Mouse (Mus musculus) layer of hippocampus, adult 9-10 months (tissue): ENCODE results near the gene Gm20388.

Source experiments
- DNase-seq: peaks from one replicate; pipeline ENCODE4 v3.0.0; 2022; ENCODE audit warnings: low spot score

The Gm20388 gene

DNA sequence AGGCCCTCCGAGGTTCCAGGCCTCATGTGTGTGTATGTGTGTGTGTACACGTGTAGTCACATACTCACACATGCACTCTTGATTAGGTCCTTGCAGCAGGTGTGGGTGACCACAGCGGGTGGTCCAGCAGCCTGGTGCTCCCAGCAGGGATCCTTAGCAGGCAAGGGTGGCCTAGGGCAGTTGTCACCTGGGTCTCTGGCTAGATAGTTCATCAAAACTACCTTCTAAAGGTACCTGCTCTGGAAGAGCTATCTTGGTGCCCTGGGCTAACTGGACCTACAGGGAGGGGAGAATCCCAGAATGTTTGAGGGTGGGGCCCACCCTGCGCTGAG lies 1821.7 kb downstream of the Gm20388 start:
- no peak for DNase-seq

DNA sequence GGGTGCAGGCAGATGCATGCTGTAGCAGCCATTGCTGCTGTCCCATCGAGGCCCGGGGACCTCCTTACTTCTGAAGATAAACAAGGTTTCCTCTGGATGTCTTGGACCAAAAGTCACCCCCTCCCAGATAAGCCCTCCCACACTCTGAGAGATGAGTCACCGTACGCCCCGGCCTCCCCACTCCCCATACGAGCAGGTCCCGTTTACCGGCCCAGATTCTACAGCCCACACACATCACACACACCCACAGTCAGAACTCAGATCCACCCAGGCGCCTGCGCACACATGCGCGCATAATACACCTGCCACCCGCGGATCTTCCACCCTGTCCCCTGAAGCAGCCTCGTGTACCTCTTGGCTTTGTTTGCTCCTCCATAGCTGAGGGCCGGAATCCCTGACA lies 1823.6 kb downstream of the Gm20388 start:
- DNase-seq = no peak

DNA sequence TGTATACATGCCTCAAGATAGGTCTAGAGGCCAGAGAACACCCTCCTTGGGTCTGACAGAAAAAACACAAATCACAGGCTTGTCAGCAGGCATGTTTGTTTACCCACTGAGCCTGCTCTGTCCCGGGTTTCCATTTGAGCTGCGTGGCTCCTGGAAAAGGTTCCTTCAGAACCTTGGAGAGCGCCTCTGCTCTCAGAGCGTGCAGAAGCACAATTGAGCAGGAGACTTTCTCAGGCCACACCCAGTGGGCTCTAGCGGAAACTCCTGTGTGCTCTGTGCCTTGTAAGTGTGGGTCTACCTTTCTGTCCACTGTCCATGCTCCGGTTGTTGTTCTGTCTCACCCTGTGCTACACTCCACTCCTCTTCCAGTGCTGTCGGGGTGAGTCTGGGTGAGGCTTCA lies 1825.6 kb downstream of the Gm20388 start:
- no peak for DNase-seq

DNA sequence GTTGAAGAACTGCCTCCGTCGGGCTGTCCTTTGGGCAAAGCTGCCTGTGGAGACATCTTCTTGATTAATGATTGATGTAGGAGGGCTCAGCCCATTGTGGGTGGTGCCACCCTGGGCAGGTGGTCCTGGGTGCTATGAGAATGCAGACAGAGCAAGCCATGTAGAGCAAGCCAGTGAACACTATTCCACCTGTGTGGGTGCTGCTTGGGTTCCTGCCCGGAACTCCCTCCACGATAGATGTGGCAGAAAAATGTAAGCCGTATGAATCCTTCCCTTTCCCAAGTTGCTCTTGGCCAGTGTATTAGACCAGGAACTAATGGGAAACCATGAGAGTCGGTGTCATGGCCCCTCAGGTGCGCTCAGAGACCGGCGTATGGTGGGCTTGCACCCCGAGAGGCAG lies 1830.1 kb downstream of the Gm20388 start:
- no peak for DNase-seq

DNA sequence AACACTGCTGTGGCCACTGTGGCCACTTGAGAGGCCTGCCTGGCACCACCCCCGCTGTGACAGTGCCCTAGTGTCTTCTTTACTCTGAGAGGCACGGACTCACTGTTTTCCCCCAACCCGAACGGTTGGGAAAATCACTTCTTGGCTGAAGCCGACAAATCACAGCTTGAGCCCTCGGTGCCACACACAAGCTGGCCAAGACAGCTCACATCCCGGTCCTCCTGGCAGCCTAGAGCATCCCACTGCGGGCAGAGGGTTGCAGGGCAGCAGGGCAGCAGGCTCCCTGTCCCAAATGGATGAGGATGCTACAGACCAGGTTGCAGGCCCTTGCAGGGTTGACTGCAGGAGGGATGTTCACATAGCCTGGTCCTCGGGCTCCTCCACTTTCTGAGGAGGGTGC lies 1838.9 kb downstream of the Gm20388 start:
- no peak for DNase-seq

DNA sequence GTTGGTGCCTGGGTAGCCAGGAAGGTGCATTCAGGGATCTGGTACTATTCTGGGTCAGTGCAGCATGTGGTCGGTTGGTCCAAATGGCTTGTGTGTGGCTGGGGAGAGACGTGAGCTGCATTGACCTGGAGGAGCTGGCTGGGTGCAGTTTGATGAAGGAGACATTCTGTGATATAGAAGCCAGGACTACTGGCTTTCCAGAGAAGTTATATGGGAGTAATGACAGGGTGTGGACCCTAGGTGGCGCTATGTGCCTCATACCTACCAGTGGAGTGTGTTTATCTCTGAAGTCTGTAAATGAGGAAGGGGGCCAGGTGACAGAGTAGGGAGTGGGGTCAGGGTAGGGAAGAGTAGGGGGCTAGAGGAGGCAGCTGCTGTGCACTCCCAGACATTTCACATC lies 1839.9 kb downstream of the Gm20388 start:
- DNase-seq = no peak

DNA sequence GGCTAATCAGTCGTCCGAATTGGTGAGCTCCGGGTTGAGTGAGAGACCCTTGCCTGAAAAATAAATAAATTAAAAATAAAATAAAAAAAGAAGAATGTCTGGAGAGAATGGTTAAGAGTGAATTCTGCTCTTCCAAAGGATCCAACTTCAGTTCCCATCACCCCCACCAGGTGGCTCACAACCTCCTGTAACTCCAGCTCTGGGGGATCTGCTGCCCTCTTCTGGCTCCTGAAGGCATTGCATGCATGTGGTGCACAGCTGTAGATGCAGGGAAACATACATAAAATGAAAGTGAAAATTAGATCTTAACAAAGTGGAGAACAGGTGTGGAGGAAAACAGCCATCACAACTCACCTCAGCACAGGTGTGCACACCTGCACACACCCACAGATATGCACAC lies 1840.8 kb downstream of the Gm20388 start:
- no peak for DNase-seq

DNA sequence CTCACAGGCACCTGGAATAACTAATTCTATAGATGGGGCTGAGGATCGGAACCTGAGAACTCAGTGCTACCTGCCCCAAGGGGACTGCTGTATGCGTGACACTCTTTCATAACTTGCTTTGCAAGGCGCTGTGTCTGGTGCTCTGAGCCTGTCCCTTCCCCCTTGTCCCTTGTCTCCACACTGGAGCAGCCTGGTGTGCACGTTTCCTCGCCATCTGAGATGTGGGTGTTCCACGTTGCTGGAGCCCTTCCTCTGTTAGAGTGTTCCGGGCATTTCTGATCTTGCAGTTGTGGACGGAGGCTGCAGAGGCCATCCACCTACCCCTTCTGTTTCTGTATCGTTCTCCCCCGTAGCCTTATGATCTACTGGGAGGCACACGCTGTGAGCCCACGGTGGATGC lies 1847.8 kb downstream of the Gm20388 start:
- no peak for DNase-seq

DNA sequence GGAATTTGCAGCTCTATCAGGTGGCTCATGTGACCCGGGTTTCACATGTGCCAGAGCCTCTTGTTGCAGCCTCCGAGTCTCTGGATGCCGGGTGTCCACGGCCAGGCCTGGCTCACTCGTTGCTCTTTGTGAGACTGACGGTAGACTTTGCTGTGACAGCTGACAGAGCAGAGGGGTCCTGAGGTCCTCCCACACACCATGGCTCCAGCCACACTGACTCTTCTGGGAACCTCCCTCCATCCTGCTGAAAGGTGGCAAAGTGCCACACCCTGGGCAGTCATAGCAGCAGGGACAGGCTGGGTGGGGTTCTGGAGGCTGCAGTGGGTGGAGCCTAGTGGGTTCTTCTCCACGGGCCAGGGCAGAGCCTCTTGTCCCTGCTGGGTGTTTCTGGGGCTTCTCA lies 1849.8 kb downstream of the Gm20388 start:
- no peak for DNase-seq

DNA sequence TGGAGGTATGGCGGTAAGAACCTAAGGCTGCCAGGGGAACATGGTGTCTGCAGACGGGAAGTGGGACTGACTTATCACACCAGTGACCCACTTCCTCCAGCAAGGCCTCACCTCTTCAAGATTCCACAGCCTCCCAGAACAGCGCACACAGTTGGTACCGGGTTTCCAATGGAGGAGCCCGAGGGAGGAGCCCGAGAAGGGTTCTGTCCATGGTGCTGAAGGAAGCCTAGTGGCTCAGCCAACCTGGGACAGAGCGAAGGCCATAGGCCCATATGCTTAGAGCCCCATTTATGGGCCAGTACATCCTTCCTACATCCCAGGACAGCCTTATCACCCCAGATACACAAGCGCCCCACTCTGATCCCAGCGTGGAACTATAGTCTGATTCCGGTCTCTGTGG lies 1850.8 kb downstream of the Gm20388 start:
- no peak for DNase-seq

DNA sequence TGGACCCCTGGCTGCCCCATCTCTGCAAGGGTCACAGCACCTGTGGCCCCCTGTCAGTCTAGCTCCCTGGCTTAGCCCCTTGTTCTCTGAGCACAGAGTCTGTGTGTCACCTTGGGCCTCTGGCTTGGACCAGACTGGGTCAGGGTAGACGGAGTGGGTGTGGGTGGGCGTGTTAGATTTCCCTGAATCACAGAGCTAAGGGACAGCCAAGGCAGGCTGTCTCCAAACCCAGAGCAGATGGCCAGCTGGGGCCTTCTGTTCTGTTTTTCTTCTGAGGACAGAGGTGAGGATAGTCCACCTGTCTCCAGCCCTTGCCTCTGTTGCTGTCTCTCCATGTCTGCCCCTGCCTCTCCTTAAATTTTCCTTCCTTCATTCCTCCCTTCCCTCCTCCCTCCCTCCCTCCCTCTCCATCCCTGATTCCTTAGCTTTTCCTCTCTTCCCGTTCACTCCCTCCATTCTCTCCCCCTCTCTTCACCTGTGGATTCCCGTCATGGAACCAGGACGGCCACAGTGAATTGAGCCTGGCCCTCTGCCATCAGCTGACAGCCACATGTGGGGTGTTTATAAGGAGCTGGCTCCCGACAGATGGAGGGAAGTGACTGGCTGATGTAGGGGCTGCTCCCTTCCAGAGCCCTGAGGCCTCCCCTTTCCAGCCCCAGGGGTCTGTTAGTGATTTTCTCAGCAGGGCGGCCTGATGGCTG lies 1852.5 kb downstream of the Gm20388 start:
- no peak for DNase-seq

DNA sequence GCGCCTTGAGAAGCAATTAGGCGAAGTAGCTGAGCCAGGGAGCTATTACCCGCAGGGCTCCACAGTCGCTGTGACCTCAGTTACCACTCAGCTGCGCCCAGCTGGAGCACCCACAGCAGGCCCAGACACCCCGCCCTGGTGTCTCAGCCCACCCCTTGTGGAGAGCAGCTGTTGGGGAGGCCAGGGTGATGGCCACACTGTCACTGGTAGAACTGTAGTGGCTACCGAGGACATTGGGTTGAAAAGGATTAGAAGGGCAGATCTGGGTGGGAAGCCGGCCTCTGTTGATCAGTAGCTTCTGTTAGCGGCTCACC lies 1853.0 kb downstream of the Gm20388 start:
- DNase-seq = no peak

DNA sequence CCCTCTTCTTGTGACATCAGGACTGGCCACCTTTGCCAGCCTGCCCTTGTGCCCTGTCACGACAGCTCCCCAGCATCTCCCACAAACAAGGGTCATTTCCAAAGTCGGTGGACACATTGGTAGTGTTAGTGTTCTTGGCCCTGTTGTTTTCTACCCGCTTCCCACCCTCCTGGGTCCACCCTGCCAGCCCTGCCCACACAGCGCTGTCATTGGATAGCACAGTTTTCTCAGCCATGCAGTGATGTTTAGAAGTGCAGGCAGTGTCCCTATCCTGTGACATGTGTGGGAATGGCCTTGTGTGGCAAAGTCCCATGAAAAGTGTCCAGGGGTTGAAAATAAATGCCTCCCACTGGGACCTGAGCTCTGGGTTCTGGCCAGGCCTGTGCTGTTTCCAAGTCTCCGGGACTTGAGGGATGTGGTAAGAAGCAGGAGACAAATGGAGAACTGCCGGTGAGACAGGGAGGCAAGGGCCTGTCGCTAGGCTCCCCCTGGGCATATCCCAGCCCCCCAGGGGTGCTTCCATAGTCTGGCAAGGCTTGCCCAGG lies 1855.0 kb downstream of the Gm20388 start:
- no peak for DNase-seq

DNA sequence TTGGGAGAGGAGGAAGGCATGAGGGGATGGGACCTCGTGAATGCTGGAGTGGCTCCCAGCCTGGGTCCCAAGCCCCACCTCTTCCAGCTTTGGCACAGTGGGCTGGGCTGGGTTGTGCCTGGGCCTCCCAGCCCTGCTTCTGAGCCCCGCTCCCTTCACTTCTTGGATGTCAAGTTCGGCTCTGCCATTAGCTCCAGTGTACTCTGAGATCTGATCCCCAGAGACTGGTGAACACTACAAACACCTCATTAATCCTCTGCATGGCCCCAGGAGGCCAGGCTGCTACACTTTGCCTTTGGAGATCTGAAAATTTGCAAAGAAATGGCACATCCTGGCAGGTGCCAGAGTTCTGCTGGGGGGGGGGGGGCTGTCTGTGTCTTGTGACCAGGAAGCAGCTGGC lies 1858.5 kb downstream of the Gm20388 start:
- no peak for DNase-seq

DNA sequence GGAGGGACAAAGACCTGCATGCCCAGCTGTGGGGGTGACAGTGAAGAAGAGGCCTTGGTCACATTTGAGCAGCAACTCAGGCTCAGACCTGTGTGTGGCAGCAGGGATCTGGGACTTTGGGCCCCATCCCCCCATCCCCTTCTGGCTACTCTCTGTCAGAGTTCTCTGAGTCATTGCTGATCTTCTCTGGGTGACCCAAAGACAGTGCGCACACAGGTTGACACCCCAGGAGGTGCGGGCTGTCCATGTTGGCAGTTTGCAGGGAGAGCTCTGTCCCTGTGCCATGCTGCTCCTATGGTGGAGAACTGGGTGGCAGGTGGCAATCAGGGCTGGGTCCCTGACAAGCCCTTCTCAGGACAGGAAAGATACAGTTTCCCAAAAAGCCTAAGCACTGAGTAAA lies 1859.0 kb downstream of the Gm20388 start:
- no peak for DNase-seq

DNA sequence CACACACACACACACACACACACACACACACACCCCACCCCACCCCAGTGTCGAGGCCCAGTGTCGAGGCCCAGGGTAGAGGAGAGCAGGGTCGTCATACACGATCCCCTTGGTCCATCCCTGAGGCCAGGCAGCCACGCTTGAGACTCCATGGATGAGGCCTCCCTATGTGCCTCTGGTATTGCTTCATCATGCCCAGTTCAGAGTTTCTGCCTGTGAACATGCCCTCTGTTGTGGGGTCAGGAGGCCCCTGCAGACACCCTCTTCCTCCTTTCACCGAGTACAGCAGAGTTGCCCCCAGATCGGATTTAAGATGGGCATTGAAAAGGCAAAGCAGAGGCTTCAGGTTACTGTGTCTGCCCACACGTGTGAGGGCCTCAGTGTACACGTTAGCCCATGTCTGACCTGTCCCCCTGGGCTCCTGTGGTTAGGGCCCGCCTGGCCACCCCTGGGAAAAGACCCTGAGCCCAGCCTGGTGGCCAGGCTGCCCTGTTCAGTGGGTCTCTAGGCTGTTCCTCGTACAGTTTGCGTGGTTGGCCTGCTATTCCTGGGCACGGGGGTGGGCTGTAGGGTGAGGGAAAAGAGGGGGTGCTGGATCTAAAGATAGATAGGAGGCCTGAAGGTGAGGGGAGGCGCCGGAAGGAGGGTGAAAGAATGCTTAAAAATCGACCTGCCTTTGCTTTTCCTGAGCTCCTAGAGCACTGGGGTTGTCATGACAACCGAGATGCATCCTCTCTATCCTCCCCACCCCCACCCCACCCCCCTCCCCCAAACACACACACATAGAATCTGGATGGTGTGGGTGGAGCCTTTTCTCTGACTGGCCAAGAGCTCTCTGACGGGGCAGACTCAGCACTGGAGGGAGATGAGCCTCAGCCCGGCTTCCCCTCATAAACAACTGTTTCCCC lies 1860.5 kb downstream of the Gm20388 start:
- no peak for DNase-seq

DNA sequence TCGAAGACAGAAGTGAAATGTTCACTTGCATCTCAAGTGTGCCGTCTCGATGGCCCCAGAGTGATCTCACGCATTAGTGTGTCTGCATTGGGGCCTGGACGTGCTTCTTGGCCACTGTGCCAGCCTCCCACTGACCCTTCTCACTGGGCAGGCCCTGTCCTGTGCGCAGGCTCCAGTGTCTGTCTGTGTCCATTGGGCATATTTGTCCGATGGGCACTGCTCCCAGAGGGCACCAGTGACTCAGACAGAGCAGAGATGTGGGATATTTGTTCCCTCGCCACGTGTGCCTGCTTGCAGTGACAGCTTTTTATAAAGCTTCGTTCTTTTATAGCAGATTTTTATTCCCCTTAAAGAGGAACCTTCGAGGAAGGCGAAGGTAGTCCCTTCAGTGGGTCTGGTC lies 1863.2 kb downstream of the Gm20388 start:
- no peak for DNase-seq

DNA sequence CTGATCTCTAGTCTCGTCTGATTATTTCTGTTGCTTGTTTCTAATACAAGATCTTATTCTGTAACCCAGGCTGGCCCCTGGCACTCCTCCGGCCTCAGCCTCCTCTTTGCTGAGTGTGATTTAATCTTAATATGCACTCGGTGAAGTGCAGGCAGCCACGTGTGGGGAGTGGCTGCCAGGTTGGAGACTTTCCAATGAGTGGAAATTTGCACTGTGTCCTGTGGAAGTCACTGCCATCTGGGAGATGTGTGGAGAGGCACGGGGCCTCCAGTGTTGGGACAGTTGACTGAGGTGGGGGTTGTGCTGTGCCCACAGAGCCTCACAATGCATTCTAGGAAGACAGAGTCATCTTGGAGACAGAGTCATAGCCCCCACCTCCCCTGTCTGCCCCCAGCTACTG lies 1871.9 kb downstream of the Gm20388 start:
- DNase-seq = no peak

DNA sequence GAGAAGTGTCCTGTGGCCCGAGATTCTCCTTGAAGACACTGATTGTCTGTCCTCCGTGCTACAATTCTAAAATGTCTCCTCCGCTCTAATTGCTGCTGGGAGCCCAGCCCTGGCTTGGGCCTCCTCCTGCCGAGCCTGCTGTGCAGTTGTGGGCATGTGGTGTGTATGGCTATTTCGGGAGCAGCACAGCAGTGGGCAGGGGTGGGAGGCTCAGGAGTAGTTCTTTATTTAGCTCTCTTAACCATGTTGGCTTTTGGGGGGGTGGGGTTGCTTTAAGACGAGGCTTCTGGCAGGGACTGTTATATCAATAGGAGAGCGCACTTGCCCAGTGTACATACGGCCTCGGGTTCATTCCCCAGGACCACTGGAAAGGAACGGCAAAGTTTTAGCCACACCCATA lies 1875.9 kb downstream of the Gm20388 start:
- DNase-seq = no peak

DNA sequence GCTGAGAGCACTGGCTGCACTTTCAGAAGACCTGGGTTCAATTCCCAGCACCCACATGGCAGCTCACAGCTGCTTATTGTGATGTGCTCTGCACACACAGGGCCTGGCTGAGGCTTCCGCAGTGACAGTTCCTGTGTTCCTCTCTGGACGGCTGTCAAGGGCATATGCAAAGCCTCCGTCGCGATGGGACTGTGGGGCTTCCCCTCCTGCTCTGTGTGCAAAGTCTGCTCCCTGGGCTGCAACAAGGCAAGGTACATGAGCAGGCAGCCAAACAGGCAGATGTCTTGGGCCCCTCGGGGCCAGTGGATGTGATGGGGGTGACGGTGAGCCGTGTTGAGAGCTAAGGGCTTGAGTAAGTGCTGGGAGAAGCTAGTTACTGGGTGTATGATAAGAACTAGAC lies 1878.1 kb downstream of the Gm20388 start:
- DNase-seq = no peak

DNA sequence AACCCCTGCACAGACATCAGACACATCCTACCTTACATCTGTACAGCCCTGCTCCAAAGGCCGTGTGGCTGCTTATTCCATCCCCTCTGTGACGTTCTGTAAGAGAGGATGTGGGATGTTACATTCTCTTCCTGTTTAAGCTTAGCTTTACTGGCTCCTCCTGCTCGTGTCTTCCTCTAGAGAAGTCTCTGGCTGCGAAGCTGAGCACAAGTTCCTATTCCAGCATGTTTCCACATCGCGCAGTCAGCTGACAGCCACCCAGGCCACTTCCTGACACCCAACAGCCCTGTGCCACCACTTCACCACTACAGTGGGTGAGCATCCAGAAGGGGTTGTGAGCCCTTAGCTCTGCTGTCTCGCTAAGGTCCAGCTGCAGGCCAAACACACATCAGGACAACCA lies 1881.5 kb downstream of the Gm20388 start:
- no peak for DNase-seq

DNA sequence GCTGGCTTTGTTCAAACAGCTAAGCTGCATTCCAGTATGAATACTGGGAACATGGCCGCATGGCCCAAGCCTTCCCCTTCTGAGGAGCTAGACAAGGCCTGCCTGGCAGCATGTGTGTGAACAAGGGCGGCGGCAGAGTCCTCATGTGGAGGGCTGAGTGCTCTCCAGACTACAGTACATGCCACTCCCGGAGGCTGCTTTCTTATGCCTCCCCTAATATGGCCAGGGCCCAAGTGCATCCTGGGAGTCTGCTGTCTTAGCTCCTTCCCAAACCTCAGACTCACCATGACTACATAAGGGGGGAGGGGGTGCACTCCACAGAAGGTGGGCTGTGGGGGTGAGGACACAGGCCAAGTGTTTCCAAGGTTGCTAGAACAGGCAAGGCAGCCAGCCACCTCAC lies 1882.0 kb downstream of the Gm20388 start:
- DNase-seq = no peak

DNA sequence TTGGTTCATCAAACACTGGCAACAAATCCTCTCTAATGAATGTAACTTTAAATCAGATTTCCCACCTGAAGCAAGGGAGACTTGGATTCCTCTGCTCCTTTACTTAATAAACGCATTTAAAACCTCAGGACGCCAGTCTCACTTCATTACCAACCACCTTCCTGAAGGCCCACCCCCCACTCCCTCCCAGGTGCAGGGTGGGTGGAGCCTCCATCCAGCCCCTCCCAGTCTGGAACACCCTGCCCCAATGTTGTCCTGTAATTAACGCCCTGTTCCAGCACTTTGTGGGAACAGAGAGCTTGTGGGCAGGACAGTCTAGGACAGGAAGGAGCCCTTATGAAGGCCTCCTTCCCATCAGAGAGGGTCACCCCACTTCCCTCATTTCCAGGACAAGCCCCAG lies 1883.5 kb downstream of the Gm20388 start:
- no peak for DNase-seq

DNA sequence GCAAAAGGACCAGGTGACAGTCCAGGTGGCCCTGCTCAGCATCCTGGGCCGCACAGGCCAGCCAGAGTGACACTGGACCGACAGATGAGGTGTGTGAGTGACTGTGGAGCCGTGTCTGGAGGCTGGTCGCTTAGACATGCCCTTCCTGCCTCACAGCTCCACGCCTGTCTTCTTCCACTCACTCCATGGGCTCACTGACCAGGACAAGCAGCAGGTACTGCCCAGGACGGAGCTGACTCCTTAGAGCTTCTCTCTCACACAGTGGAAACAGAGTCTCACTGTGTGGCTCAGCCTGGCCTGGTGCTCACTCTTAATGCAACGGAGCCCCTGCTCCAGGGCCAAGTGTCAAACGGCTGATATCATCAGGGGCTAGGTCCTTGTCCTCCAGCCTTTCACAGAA lies 1884.8 kb downstream of the Gm20388 start:
- no peak for DNase-seq
